Mouse (Mus musculus) small intestine, adult 2 months (tissue): ENCODE results near the gene Gmfg.

Experiments
- CTCF ChIP-seq: fragments of 200-500 bp; IDR thresholded peaks from 2 replicates; pipeline ENCODE4 v1.5.1; 2012; ENCODE audit warnings: low read depth, mild to moderate bottlenecking, control low read depth, inconsistent platforms, low read length, moderate library complexity, mixed read lengths; ENCODE audit not compliant: insufficient replicate concordance, insufficient read length; ENCODE audit errors: extremely low read depth
- POLR2A ChIP-seq: fragments of 200-500 bp; IDR thresholded peaks from 2 replicates; pipeline ENCODE4 v1.6.1; 2012; ENCODE audit warnings: low read depth, mild to moderate bottlenecking, control low read depth, inconsistent platforms, low read length, moderate library complexity

- TF ChIP-seq POLR2A (no peak), CTCF (no peak)
Measured at GRCm38 (mm10) chr7:28452361-28453005, 15.2 kb downstream of the Gmfg start.
